Mouse (Mus musculus): ENCODE data around the gene Kirrel. TPM values are rescaled to one million over a fixed set of nuclear protein-coding genes. Genes with fewer than 3 reads are reported as not detected.
A peak's percentile ranks its signal among the peaks of the same experiment; 100 is the strongest.

Gene Kirrel
- polyA plus RNA-seq, 2 experiments, result 0.37 to 0.79 TPM

- Histone ChIP-seq H3K27me3 (ENCODE audit: control insufficient read depth, insufficient read depth, low read length) (no peaks in the 10 kb centered on the region), H3K9ac (replicated peaks) (no peak overlapping the region), H3K4me2 (ENCODE audit: low read depth) (no peak overlapping the region), H3K4me1 (replicated peaks; ENCODE audit: control insufficient read depth in 2 of 2, insufficient read depth in 2 of 2, low read length in 1 of 2) (no peaks in the 10 kb centered on the region), H3K9me3 (ENCODE audit: control insufficient read depth, low read length) (no peaks in the 10 kb centered on the region), H3K27ac (no peak overlapping the region), H3K4me3 (ENCODE audit: insufficient read depth in 1 of 2, low read depth in 2 of 2, low read length in 2 of 2) (no peak overlapping the region), H3K36me3 (replicated peaks; ENCODE audit: control insufficient read depth, insufficient read depth, low read depth) (no peaks in the 10 kb centered on the region)
- no peak for DNase-seq (ENCODE audit: low read depth in 3 of 3, low spot score in 3 of 3)
- 48% methylated on average over 2 of the region's 2 CpGs for WGBS (ENCODE audit: insufficient replicate concordance)
- TF ChIP-seq CTCF (IDR thresholded peaks at IDR 0.05; ENCODE audit: low read depth) (no peak), EP300 (IDR thresholded peaks at IDR 0.05; ENCODE audit: low read depth) (no peak)
- ATAC-seq (ENCODE audit: insufficient read depth), result no peak
Measured at GRCm38 (mm10) chr3:87041733-87042132, 132.8 kb downstream of the Kirrel start.

GRCm38 (mm10) chr3:87038500-87038899 is 136.0 kb downstream of the Kirrel start:
- DNase-seq (ENCODE audit: low read depth in 3 of 3, low spot score in 3 of 3), result no peak
- no peak overlapping the region for H3K27ac ChIP-seq
- H3K9me3 ChIP-seq (ENCODE audit: control insufficient read depth, low read length), result no peaks in the 10 kb centered on the region
- ATAC-seq (ENCODE audit: insufficient read depth), result no peak
- H3K4me3 ChIP-seq (ENCODE audit: insufficient read depth in 1 of 2, low read depth in 2 of 2, low read length in 2 of 2), result no peak overlapping the region
- WGBS (ENCODE audit: insufficient replicate concordance), result 62% methylated on average over 6 of the region's 6 CpGs
- no peak overlapping the region for H3K4me2 ChIP-seq (ENCODE audit: low read depth)
- no peaks in the 10 kb centered on the region for H3K36me3 ChIP-seq (replicated peaks; ENCODE audit: control insufficient read depth, insufficient read depth, low read depth)
- H3K4me1 ChIP-seq (replicated peaks; ENCODE audit: control insufficient read depth in 2 of 2, insufficient read depth in 2 of 2, low read length in 1 of 2), result no peaks in the 10 kb centered on the region
- TF ChIP-seq CTCF (IDR thresholded peaks at IDR 0.05; ENCODE audit: low read depth) (no peak), EP300 (IDR thresholded peaks at IDR 0.05; ENCODE audit: low read depth) (no peak)
- H3K27me3 ChIP-seq (ENCODE audit: control insufficient read depth, insufficient read depth, low read length), result no peaks in the 10 kb centered on the region
- no peak overlapping the region for H3K9ac ChIP-seq (replicated peaks)

- Histone ChIP-seq H3K9ac (replicated peaks) (no peak overlapping the region), H3K9me3 (ENCODE audit: control insufficient read depth, low read length) (no peaks in the 10 kb centered on the region), H3K4me3 (ENCODE audit: insufficient read depth in 1 of 2, low read depth in 2 of 2, low read length in 2 of 2) (no peak overlapping the region), H3K4me2 (ENCODE audit: low read depth) (no peak overlapping the region), H3K36me3 (replicated peaks; ENCODE audit: control insufficient read depth, insufficient read depth, low read depth) (no peaks in the 10 kb centered on the region), H3K4me1 (replicated peaks; ENCODE audit: control insufficient read depth in 2 of 2, insufficient read depth in 2 of 2, low read length in 1 of 2) (no peaks in the 10 kb centered on the region), H3K27me3 (ENCODE audit: control insufficient read depth, insufficient read depth, low read length) (no peaks in the 10 kb centered on the region), H3K27ac (no peak overlapping the region)
- WGBS (ENCODE audit: insufficient replicate concordance), result 86% methylated on average over 4 of the region's 4 CpGs
- no peak for DNase-seq (ENCODE audit: low read depth in 3 of 3, low spot score in 3 of 3)
- TF ChIP-seq EP300 (IDR thresholded peaks at IDR 0.05; ENCODE audit: low read depth) (no peak), CTCF (IDR thresholded peaks at IDR 0.05; ENCODE audit: low read depth) (no peak)
- no peak for ATAC-seq (ENCODE audit: insufficient read depth)
Measured at GRCm38 (mm10) chr3:87034061-87034460, 140.5 kb downstream of the Kirrel start.

GRCm38 (mm10) chr3:87033357-87033756 is 141.2 kb downstream of the Kirrel start:
- TF ChIP-seq CTCF (IDR thresholded peaks at IDR 0.05; ENCODE audit: low read depth) (peak; percentile 85), EP300 (IDR thresholded peaks at IDR 0.05; ENCODE audit: low read depth) (no peak)
- 17% methylated on average over 8 of the region's 8 CpGs for WGBS (ENCODE audit: insufficient replicate concordance)
- no peak for ATAC-seq (ENCODE audit: insufficient read depth)

GRCm38 (mm10) chr3:87030855-87031254 is 143.7 kb downstream of the Kirrel start:
- H3K27me3 ChIP-seq (ENCODE audit: control insufficient read depth, insufficient read depth, low read length), result no peaks in the 10 kb centered on the region
- H3K9ac ChIP-seq (replicated peaks), result no peak overlapping the region
- no peak overlapping the region for H3K4me2 ChIP-seq (ENCODE audit: low read depth)
- H3K4me1 ChIP-seq (replicated peaks; ENCODE audit: control insufficient read depth in 2 of 2, insufficient read depth in 2 of 2, low read length in 1 of 2), result no peaks in the 10 kb centered on the region
- ATAC-seq (ENCODE audit: insufficient read depth) (no peak), DNase-seq (ENCODE audit: low read depth in 3 of 3, low spot score in 3 of 3) (peak; percentile 10 to 17 (median 15))
- 19% methylated on average over 6 of the region's 6 CpGs for WGBS (ENCODE audit: insufficient replicate concordance)
- TF ChIP-seq CTCF (IDR thresholded peaks at IDR 0.05; ENCODE audit: low read depth) (peak; percentile 87), EP300 (IDR thresholded peaks at IDR 0.05; ENCODE audit: low read depth) (no peak)
- no peak overlapping the region for H3K4me3 ChIP-seq (ENCODE audit: insufficient read depth in 1 of 2, low read depth in 2 of 2, low read length in 2 of 2)
- H3K36me3 ChIP-seq (replicated peaks; ENCODE audit: control insufficient read depth, insufficient read depth, low read depth), result no peaks in the 10 kb centered on the region
- no peaks in the 10 kb centered on the region for H3K9me3 ChIP-seq (ENCODE audit: control insufficient read depth, low read length)
- no peak overlapping the region for H3K27ac ChIP-seq

More at GRCm38 (mm10) chr3:87033357-87033756, 141.2 kb downstream of the Kirrel start:
- Histone ChIP-seq H3K4me2 (ENCODE audit: low read depth) (no peak overlapping the region), H3K27ac (no peak overlapping the region), H3K9ac (replicated peaks) (no peak overlapping the region), H3K4me3 (ENCODE audit: insufficient read depth in 1 of 2, low read depth in 2 of 2, low read length in 2 of 2) (no peak overlapping the region), H3K27me3 (ENCODE audit: control insufficient read depth, insufficient read depth, low read length) (no peaks in the 10 kb centered on the region), H3K9me3 (ENCODE audit: control insufficient read depth, low read length) (no peaks in the 10 kb centered on the region), H3K4me1 (replicated peaks; ENCODE audit: control insufficient read depth in 2 of 2, insufficient read depth in 2 of 2, low read length in 1 of 2) (no peaks in the 10 kb centered on the region), H3K36me3 (replicated peaks; ENCODE audit: control insufficient read depth, insufficient read depth, low read depth) (no peaks in the 10 kb centered on the region)
- peak; percentile 25 to 36 (median 36) for DNase-seq (ENCODE audit: low read depth in 3 of 3, low spot score in 3 of 3)

Other genes starting within 250 kb of the Kirrel start
- 4.0 and 4.2 TPM in 2 replicates for gene Cd1d1, start 175.3 kb downstream of the Kirrel start, polyA plus RNA-seq (2012; rRNA removed)
- gene Cd1d1, start 175.3 kb downstream of the Kirrel start, polyA plus RNA-seq (2014; fragmentation: Nextera tagmentation; extraction: Ambion mirVana), result 2.5 and 3.4 TPM in 2 replicates
- gene Fcrls, start 89.0 kb upstream of the Kirrel start, polyA plus RNA-seq (2012; rRNA removed), result 0.35 and 0.46 TPM in 2 replicates
- gene Fcrls, start 89.0 kb upstream of the Kirrel start, polyA plus RNA-seq (2014; fragmentation: Nextera tagmentation; extraction: Ambion mirVana), result 0.63 and 0.91 TPM in 2 replicates
- 40.8 and 52.4 TPM in 2 replicates for gene Cd5l, start 183.1 kb upstream of the Kirrel start, polyA plus RNA-seq (2012; rRNA removed)
- 42.0 and 45.7 TPM in 2 replicates for gene Cd5l, start 183.1 kb upstream of the Kirrel start, polyA plus RNA-seq (2014; fragmentation: Nextera tagmentation; extraction: Ambion mirVana)
- gene Fcrl1, start 201.6 kb upstream of the Kirrel start, polyA plus RNA-seq (2012; rRNA removed), result 0.43 and 0.56 TPM in 2 replicates
- 0.88 and 0.99 TPM in 2 replicates for gene Fcrl1, start 201.6 kb upstream of the Kirrel start, polyA plus RNA-seq (2014; fragmentation: Nextera tagmentation; extraction: Ambion mirVana)